Mouse (Mus musculus) neural tube, embryonic 11.5 days (tissue): ENCODE results near the gene Gm20388. TPM values are rescaled to one million over a fixed set of nuclear protein-coding genes. Genes with fewer than 3 reads are reported as not detected.

Experiments used
- ATAC-seq: fragments of 200-750 bp; cut with Nextera tagmentation; 2 replicates; pipeline ENCODE4 v1.8.0; 2017; ENCODE audit warnings: moderate number of reproducible peaks, mild to moderate bottlenecking, moderate TSS enrichment, moderate library complexity; ENCODE audit not compliant: insufficient read depth, low FRiP score, low TSS enrichment
- DNase-seq: peaks from one replicate; pipeline ENCODE4 v3.0.0-alpha.2; 2015; ENCODE audit warnings: low spot score
- H3K27ac ChIP-seq: fragments of 300-500 bp; sonication (generic); 2 replicates; pipeline ENCODE4 v1.5.1; 2014; ENCODE audit warnings: low read depth, mild to moderate bottlenecking, low read length
- H3K27me3 ChIP-seq: fragments of 300-500 bp; sonication (generic); 2 replicates; pipeline ENCODE4 v1.6.1; 2014; ENCODE audit warnings: mild to moderate bottlenecking, low read length, mixed read lengths; ENCODE audit not compliant: control insufficient read depth, insufficient read depth
- H3K36me3 ChIP-seq: fragments of 300-500 bp; sonication (generic); 2 replicates; pipeline ENCODE4 v1.6.1; 2014; ENCODE audit warnings: mild to moderate bottlenecking, low read length, moderate library complexity, mixed read lengths; ENCODE audit not compliant: control insufficient read depth, insufficient read depth
- H3K4me1 ChIP-seq: fragments of 300-500 bp; sonication (generic); 2 replicates; pipeline ENCODE4 v1.6.1; 2014; ENCODE audit warnings: low read length, mixed read lengths; ENCODE audit not compliant: control insufficient read depth, insufficient read depth
- H3K4me2 ChIP-seq: fragments of 300-500 bp; sonication (generic); 2 replicates; pipeline ENCODE4 v1.6.1; 2014; ENCODE audit warnings: low read depth, mild to moderate bottlenecking, moderate library complexity
- H3K4me3 ChIP-seq: fragments of 300-500 bp; sonication (generic); 2 replicates; pipeline ENCODE4 v1.5.1; 2014; ENCODE audit warnings: low read depth, low read length
- H3K9ac ChIP-seq: fragments of 300-500 bp; sonication (generic); 2 replicates; pipeline ENCODE4 v1.6.1; 2014; ENCODE audit warnings: mild to moderate bottlenecking, low read length
- H3K9me3 ChIP-seq: fragments of 300-500 bp; sonication (generic); 2 replicates; pipeline ENCODE4 v1.6.1; 2016; ENCODE audit warnings: low read length; ENCODE audit not compliant: control insufficient read depth
- WGBS: fragments of 180-500 bp; shearing (Covaris S2); extraction: QIAGEN DNeasy Blood & Tissue Kit; methylation state at CpG from one replicate; pipeline ENCODE4 v1.1.7; 2014; 5-methylcytosine and 5-hydroxymethylcytosine counted together
- polyA plus RNA-seq: library from polyadenylated mRNA; unstranded; fragments of >200 nt; fragmentation: Nextera tagmentation; extraction: Ambion mirVana; gene quantifications from 2 replicates; pipeline ENCODE4 v1.2.1, GENCODE M21; 2014

The Gm20388 gene
- polyA plus RNA-seq, 1 experiment from 2014 or later = not detected

- Histone ChIP-seq H3K4me3 (no peak overlapping the region), H3K36me3 (no peaks in the 10 kb centered on the region), H3K9me3 (no peaks in the 10 kb centered on the region), H3K9ac (no peak overlapping the region), H3K4me2 (peak overlapping the region; percentile 14; the same call in 1 of the 2 replicates), H3K27me3 (no peaks in the 10 kb centered on the region), H3K27ac (peak overlapping the region; percentile 34; the same call in 1 of the 2 replicates), H3K4me1 (peaks cover 67% of the 10 kb centered on the region)
- ATAC-seq (no peak), DNase-seq (no peak)
- 29% methylated on average over 13 of the region's 13 CpGs for WGBS
Observed at GRCm38 (mm10) chr8:120542995-120543394, 632.4 kb downstream of the Gm20388 start.

DNA sequence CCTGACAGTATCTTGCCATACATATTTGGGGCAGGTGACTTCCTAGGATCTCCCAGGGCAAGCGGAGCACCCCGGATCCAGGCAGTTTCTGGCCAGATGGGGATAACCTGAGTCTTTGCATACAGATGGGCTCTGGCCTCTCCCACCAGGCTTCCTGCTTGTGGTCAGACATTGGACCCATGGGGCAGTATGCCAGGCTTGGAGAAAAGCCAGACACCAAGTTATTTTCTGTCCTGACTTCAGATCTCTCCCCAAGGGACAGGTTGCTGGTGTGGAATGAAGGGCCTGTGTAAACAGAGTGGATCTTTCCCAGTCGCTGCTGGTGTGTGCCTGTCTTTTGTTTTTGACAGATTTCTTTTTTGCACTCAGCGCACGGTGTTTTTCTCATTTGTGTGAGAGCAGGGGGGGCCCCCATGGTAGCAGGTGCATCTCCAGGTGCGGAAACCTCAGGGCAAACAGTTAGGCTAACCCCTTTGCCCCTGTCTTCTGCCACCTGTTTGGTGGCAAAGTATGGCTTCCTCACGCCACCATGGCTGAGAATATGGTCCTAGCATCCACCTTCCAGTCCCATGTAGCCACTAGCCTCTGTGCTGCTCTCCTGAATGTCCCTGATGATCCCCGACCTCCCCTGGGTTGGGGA lies 632.9 kb downstream of the Gm20388 start:
- Histone ChIP-seq H3K9me3 (no peaks in the 10 kb centered on the region), H3K4me3 (no peak overlapping the region), H3K27me3 (no peaks in the 10 kb centered on the region), H3K36me3 (no peaks in the 10 kb centered on the region), H3K4me1 (peaks cover 67% of the 10 kb centered on the region), H3K27ac (no peak overlapping the region; the same call in 1 of the 2 replicates), H3K4me2 (0 out of 2 replicates have a peak overlapping the region, but pooled peaks have one; percentile 14), H3K9ac (no peak overlapping the region)
- DNase-seq (no peak), ATAC-seq (no peak)
- 74% methylated on average over 8 of the region's 8 CpGs for WGBS

GRCm38 (mm10) chr8:120544155-120544554 lies 633.5 kb downstream of the Gm20388 start:
- DNase-seq (no peak), ATAC-seq (no peak)
- peaks cover 67% of the 10 kb centered on the region for H3K4me1 ChIP-seq
- no peaks in the 10 kb centered on the region for H3K36me3 ChIP-seq
- H3K9ac ChIP-seq = no peak overlapping the region
- WGBS = 90% methylated on average over 5 of the region's 5 CpGs
- H3K4me2 ChIP-seq = no peak overlapping the region
- no peak overlapping the region for H3K27ac ChIP-seq
- H3K27me3 ChIP-seq = no peaks in the 10 kb centered on the region
- H3K4me3 ChIP-seq = no peak overlapping the region
- no peaks in the 10 kb centered on the region for H3K9me3 ChIP-seq

DNA sequence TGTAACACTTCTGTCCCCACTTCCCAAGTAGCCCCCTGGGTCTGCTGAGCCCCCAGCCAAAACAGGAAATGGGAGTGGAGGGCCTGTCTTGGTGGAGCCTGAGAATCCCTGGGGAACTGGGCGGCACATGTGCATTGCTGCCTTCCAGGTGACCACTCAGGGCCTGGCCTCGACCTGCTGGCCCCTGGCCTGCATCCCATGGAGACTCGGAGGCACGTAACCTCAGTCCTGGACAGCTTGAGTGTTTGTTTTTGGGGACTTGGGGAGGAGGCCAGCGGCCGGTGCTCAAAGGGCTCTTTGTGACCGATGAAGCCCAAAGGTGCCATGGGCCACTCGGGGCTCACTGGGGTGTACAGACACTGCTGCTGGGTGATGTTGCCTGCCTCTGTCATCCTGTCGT lies 636.9 kb downstream of the Gm20388 start:
- H3K4me3 ChIP-seq = no peak overlapping the region
- H3K4me1 ChIP-seq = peaks cover 81% of the 10 kb centered on the region
- no peaks in the 10 kb centered on the region for H3K27me3 ChIP-seq
- H3K9me3 ChIP-seq = no peaks in the 10 kb centered on the region
- WGBS = 66% methylated on average over 9 of the region's 9 CpGs
- no peak overlapping the region for H3K27ac ChIP-seq
- DNase-seq (no peak), ATAC-seq (no peak)
- no peak overlapping the region for H3K9ac ChIP-seq
- no peaks in the 10 kb centered on the region for H3K36me3 ChIP-seq
- H3K4me2 ChIP-seq = no peak overlapping the region

DNA sequence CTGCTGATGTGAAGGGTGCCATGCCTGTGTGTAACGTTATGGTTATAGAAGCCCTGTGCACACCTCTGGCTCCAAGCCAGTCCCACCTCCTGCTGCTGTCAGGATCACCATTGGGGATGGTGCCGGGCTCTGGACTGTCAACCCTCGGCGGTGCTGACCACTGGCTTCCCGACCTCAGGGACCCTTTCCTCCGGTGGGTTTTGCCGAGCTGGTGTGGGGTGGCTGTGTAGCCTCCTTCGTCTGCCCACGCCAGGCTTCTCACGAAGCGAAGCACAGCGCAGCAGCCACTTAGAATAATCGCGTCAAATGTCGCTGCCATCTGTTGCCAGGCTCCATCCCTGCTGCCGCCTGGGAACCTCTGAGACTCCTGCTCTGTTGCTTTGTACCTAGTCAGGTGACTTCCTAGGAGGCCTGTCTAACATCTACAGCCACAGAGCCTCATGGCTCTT lies 637.7 kb downstream of the Gm20388 start:
- H3K27ac ChIP-seq = peak overlapping the region; percentile 40; the same call in 1 of the 2 replicates
- no peak overlapping the region for H3K4me3 ChIP-seq
- H3K27me3 ChIP-seq = no peaks in the 10 kb centered on the region
- peaks cover 76% of the 10 kb centered on the region for H3K4me1 ChIP-seq
- no peak for ATAC-seq
- no peak for DNase-seq
- 55% methylated on average over 16 of the region's 16 CpGs for WGBS
- H3K36me3 ChIP-seq = no peaks in the 10 kb centered on the region
- H3K4me2 ChIP-seq = no peak overlapping the region
- no peaks in the 10 kb centered on the region for H3K9me3 ChIP-seq
- no peak overlapping the region for H3K9ac ChIP-seq

DNA sequence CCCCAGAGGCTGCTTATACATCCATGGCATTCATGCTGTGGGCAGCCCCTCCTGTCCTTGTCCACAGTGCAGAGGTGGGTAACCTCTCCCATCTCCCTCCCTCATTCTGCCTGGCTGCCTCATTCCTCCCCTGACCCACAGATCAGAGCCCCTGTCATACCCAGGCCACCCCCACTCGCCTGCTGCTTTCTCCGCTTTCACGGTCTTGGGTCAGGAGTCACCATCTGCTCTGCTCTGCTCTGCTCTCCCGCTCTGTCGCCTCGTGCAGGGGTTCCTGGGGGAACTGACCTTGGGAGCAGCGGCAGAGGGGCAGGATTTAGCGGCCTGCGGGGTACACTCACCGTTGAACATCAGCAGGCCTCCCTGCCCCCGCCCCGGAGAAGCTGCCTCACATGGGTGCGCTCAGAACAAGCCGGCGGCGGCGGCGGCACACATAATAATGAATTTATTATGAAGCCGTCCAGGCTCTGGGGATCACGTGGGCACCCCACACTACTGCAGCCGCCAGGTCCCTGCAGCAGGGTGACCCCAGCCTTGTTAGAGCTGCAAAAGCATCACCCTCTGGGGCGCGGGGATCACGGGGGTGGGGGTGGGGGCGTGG lies 638.8 kb downstream of the Gm20388 start:
- no peaks in the 10 kb centered on the region for H3K9me3 ChIP-seq
- peak; percentile 37; the same call in 1 of the 2 replicates for ATAC-seq
- DNase-seq = peak; percentile 73
- no peaks in the 10 kb centered on the region for H3K27me3 ChIP-seq
- H3K9ac ChIP-seq = peak overlapping the region; percentile 41
- peak overlapping the region; percentile 42 for H3K4me2 ChIP-seq
- 8% methylated on average over 25 of the region's 25 CpGs for WGBS
- H3K27ac ChIP-seq = peak overlapping the region; percentile 93
- H3K36me3 ChIP-seq = peaks cover 4% of the 10 kb centered on the region; the same call in 1 of the 2 replicates
- H3K4me1 ChIP-seq = peaks cover 80% of the 10 kb centered on the region
- peak overlapping the region; percentile 6; the same call in 1 of the 2 replicates for H3K4me3 ChIP-seq

DNA sequence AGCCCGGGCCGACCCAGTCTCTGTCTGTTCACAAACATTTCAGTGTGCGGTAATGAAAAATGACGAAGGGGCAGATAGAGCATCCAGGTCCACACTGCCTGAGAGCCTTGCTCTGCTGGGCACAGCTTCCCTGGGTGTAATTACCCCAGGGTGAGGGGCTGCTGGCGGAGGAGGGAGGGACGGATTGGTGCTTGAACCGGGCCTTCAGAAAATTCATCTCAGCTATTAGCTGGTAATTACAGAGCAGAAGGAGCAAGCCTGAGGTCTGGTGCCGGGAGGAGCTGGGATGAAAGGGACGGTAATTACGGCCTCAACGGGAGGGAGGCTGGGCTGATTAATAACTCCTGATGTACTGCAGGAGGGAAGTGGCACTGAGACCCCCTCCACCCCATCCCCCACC lies 639.3 kb downstream of the Gm20388 start:
- DNase-seq = peak; percentile 67
- 0 out of 2 replicates have a peak overlapping the region, but pooled peaks have one; percentile 6 for H3K4me3 ChIP-seq
- ATAC-seq = peak; percentile 63
- peak overlapping the region; percentile 93 for H3K27ac ChIP-seq
- no peaks in the 10 kb centered on the region for H3K9me3 ChIP-seq
- peaks cover 6% of the 10 kb centered on the region; the same call in 1 of the 2 replicates for H3K36me3 ChIP-seq
- peak overlapping the region; percentile 41 for H3K9ac ChIP-seq
- peaks cover 85% of the 10 kb centered on the region for H3K4me1 ChIP-seq
- peak overlapping the region; percentile 42 for H3K4me2 ChIP-seq
- H3K27me3 ChIP-seq = no peaks in the 10 kb centered on the region
- whole genome bisulfite sequencing = 2% methylated on average over 11 of the region's 11 CpGs

DNA sequence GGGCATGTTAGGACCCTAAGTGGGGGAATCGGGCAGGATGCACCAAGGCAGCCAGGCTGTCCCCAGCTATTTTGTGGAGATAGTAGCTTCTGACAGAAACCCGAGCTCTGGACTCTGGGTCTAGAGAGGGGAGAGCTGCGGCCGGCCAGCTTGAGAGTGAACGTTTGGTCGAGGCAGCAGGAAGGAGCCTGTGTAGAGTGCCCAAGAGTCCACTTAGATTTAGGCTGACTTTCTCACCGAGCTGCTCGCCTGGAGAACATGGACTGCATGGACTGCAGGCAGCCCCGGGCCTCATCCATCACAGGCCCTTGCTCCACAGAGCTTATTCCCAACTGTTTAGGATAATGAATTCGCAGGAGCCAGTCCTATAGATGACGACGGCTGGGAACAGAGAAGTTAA lies 639.8 kb downstream of the Gm20388 start:
- ATAC-seq (no peak), DNase-seq (peak; percentile 49)
- Histone ChIP-seq H3K36me3 (peaks cover 6% of the 10 kb centered on the region; the same call in 1 of the 2 replicates), H3K27me3 (no peaks in the 10 kb centered on the region), H3K4me1 (peaks cover 88% of the 10 kb centered on the region), H3K9ac (peak overlapping the region; percentile 41; the same call in 1 of the 2 replicates), H3K4me3 (no peak overlapping the region), H3K9me3 (no peaks in the 10 kb centered on the region), H3K27ac (peak overlapping the region; percentile 93), H3K4me2 (peak overlapping the region; percentile 42)
- WGBS = 12% methylated on average over 12 of the region's 12 CpGs
